Mouse (Mus musculus): ENCODE results near the gene Odf4. TPM values are rescaled to one million over a fixed set of nuclear protein-coding genes. Genes with fewer than 3 reads are reported as not detected.
"Not testable (repeated sequence)": the region's sequence is repeated elsewhere in the genome, so short reads cannot be mapped to it uniquely, and the experiment has no call there.

Odf4 gene
- polyA plus RNA-seq, 1 experiment from 2014 or later = not detected

- Histone ChIP-seq H3K36me3 (ENCODE audit: insufficient read depth) (no peaks in the 10 kb centered on the region), H3K4me3 (ENCODE audit: low read depth, low read length) (no peak overlapping the region), H3K4me2 (no peak overlapping the region; the same call in 1 of the 2 replicates), H3K27me3 (ENCODE audit: insufficient read depth, low read length) (peaks cover 8% of the 10 kb centered on the region; the same call in 1 of the 2 replicates), H3K27ac (ENCODE audit: low read depth) (no peak overlapping the region), H3K9ac (no peak overlapping the region), H3K4me1 (ENCODE audit: insufficient read depth) (no peaks in the 10 kb centered on the region), H3K9me3 (ENCODE audit: low read depth, low read length) (no peaks in the 10 kb centered on the region)
- ATAC-seq (ENCODE audit: insufficient read depth) = no peak
- 2% methylated on average over 12 of the region's 12 CpGs for WGBS
- no peak for TF ChIP-seq CTCF (IDR thresholded peaks at IDR 0.05; ENCODE audit: low read depth)
- DNase-seq = no peak
Observed at GRCm38 (mm10) chr11:68947542-68947993, 20.7 kb upstream of the Odf4 start.

- ATAC-seq (ENCODE audit: insufficient read depth) = no peak
- Histone ChIP-seq H3K9me3 (ENCODE audit: low read depth, low read length) (no peaks in the 10 kb centered on the region), H3K27me3 (ENCODE audit: insufficient read depth, low read length) (peaks cover 8% of the 10 kb centered on the region; the same call in 1 of the 2 replicates), H3K36me3 (ENCODE audit: insufficient read depth) (no peaks in the 10 kb centered on the region), H3K4me1 (ENCODE audit: insufficient read depth) (no peaks in the 10 kb centered on the region), H3K4me3 (ENCODE audit: low read depth, low read length) (no peak overlapping the region), H3K27ac (ENCODE audit: low read depth) (no peak overlapping the region), H3K9ac (no peak overlapping the region), H3K4me2 (peak overlapping the region; percentile 25; the same call in 1 of the 2 replicates)
- TF ChIP-seq CTCF (IDR thresholded peaks at IDR 0.05; ENCODE audit: low read depth) = no peak
- WGBS = 10% methylated on average over 14 of the region's 16 CpGs
- no peak for DNase-seq
Observed at GRCm38 (mm10) chr11:68946806-68947440, 20.0 kb upstream of the Odf4 start.

GRCm38 (mm10) chr11:68946001-68946400 lies 19.1 kb upstream of the Odf4 start:
- WGBS = 86% methylated on average over 4 of the region's 4 CpGs
- H3K27ac ChIP-seq (ENCODE audit: low read depth) = no peak overlapping the region
- no peak for DNase-seq
- TF ChIP-seq CTCF (IDR thresholded peaks at IDR 0.05; ENCODE audit: low read depth) = no peak
- no peak overlapping the region for H3K4me3 ChIP-seq (ENCODE audit: low read depth, low read length)
- no peaks in the 10 kb centered on the region for H3K9me3 ChIP-seq (ENCODE audit: low read depth, low read length)
- H3K4me1 ChIP-seq (ENCODE audit: insufficient read depth) = no peaks in the 10 kb centered on the region
- ATAC-seq (ENCODE audit: insufficient read depth) = no peak
- no peak overlapping the region for H3K9ac ChIP-seq
- H3K27me3 ChIP-seq (ENCODE audit: insufficient read depth, low read length) = peaks cover 8% of the 10 kb centered on the region; the same call in 1 of the 2 replicates
- H3K4me2 ChIP-seq = no peak overlapping the region
- no peaks in the 10 kb centered on the region for H3K36me3 ChIP-seq (ENCODE audit: insufficient read depth)

GRCm38 (mm10) chr11:68945245-68945644 lies 18.4 kb upstream of the Odf4 start:
- ATAC-seq (ENCODE audit: insufficient read depth) = no peak
- Histone ChIP-seq H3K27ac (ENCODE audit: low read depth) (no peak overlapping the region), H3K9me3 (ENCODE audit: low read depth, low read length) (no peaks in the 10 kb centered on the region), H3K4me2 (no peak overlapping the region), H3K4me1 (ENCODE audit: insufficient read depth) (no peaks in the 10 kb centered on the region), H3K9ac (no peak overlapping the region), H3K27me3 (ENCODE audit: insufficient read depth, low read length) (peaks cover 8% of the 10 kb centered on the region; the same call in 1 of the 2 replicates), H3K4me3 (ENCODE audit: low read depth, low read length) (no peak overlapping the region), H3K36me3 (ENCODE audit: insufficient read depth) (no peaks in the 10 kb centered on the region)
- WGBS = 75% methylated on average over 2 of the region's 2 CpGs
- no peak for TF ChIP-seq CTCF (IDR thresholded peaks at IDR 0.05; ENCODE audit: low read depth)
- no peak for DNase-seq

- no peak overlapping the region for H3K9ac ChIP-seq
- ATAC-seq (ENCODE audit: insufficient read depth) (no peak), DNase-seq (no peak)
- no peaks in the 10 kb centered on the region for H3K36me3 ChIP-seq (ENCODE audit: insufficient read depth)
- no peaks in the 10 kb centered on the region for H3K4me1 ChIP-seq (ENCODE audit: insufficient read depth)
- TF ChIP-seq CTCF (IDR thresholded peaks at IDR 0.05; ENCODE audit: low read depth) = no peak
- H3K4me3 ChIP-seq (ENCODE audit: low read depth, low read length) = no peak overlapping the region
- no peak overlapping the region for H3K4me2 ChIP-seq
- 79% methylated on average over 8 of the region's 8 CpGs for WGBS
- no peaks in the 10 kb centered on the region for H3K9me3 ChIP-seq (ENCODE audit: low read depth, low read length)
- H3K27ac ChIP-seq (ENCODE audit: low read depth) = no peak overlapping the region
- H3K27me3 ChIP-seq (ENCODE audit: insufficient read depth, low read length) = peaks cover 8% of the 10 kb centered on the region; the same call in 1 of the 2 replicates
Observed at GRCm38 (mm10) chr11:68942731-68943130, 15.8 kb upstream of the Odf4 start.

GRCm38 (mm10) chr11:68940516-68940915 lies 13.6 kb upstream of the Odf4 start:
- Histone ChIP-seq H3K27ac (ENCODE audit: low read depth) (no peak overlapping the region), H3K9me3 (ENCODE audit: low read depth, low read length) (no peaks in the 10 kb centered on the region), H3K4me2 (peak overlapping the region; percentile 58), H3K9ac (peak overlapping the region; percentile 49), H3K4me3 (ENCODE audit: low read depth, low read length) (peak overlapping the region; percentile 38), H3K27me3 (ENCODE audit: insufficient read depth, low read length) (no peaks in the 10 kb centered on the region), H3K4me1 (ENCODE audit: insufficient read depth) (no peaks in the 10 kb centered on the region), H3K36me3 (ENCODE audit: insufficient read depth) (no peaks in the 10 kb centered on the region)
- WGBS = 44% methylated on average over 4 of the region's 4 CpGs
- ATAC-seq (ENCODE audit: insufficient read depth) = no peak
- no peak for TF ChIP-seq CTCF (IDR thresholded peaks at IDR 0.05; ENCODE audit: low read depth)
- no peak for DNase-seq

GRCm38 (mm10) chr11:68939451-68940304 lies 12.8 kb upstream of the Odf4 start:
- Histone ChIP-seq H3K4me3 (ENCODE audit: low read depth, low read length) (peak overlapping the region; percentile 38), H3K27ac (ENCODE audit: low read depth) (no peak overlapping the region), H3K36me3 (ENCODE audit: insufficient read depth) (no peaks in the 10 kb centered on the region), H3K9ac (peak overlapping the region; percentile 49), H3K9me3 (ENCODE audit: low read depth, low read length) (no peaks in the 10 kb centered on the region), H3K4me1 (ENCODE audit: insufficient read depth) (no peaks in the 10 kb centered on the region), H3K4me2 (peak overlapping the region; percentile 58), H3K27me3 (ENCODE audit: insufficient read depth, low read length) (no peaks in the 10 kb centered on the region)
- peak; percentile 99 for ATAC-seq (ENCODE audit: insufficient read depth)
- DNase-seq = peak; percentile 95
- no peak for TF ChIP-seq CTCF (IDR thresholded peaks at IDR 0.05; ENCODE audit: low read depth)
- 3% methylated on average over 16 of the region's 16 CpGs for WGBS

GRCm38 (mm10) chr11:68936951-68937350 lies 10.1 kb upstream of the Odf4 start:
- not testable (repeated sequence) for DNase-seq; H3K27ac ChIP-seq (ENCODE audit: low read depth); H3K4me3 ChIP-seq (ENCODE audit: low read depth, low read length); ATAC-seq (ENCODE audit: insufficient read depth); H3K4me1 ChIP-seq (ENCODE audit: insufficient read depth); H3K9ac ChIP-seq; H3K4me2 ChIP-seq; H3K27me3 ChIP-seq (ENCODE audit: insufficient read depth, low read length); H3K9me3 ChIP-seq (ENCODE audit: low read depth, low read length); H3K36me3 ChIP-seq (ENCODE audit: insufficient read depth)
- 81% methylated on average over 4 of the region's 4 CpGs for WGBS
